Mouse (Mus musculus): ENCODE data around the gene Lrrfip2.

GRCm38 (mm10) chr9:111243384-111243783 lies 126.0 kb downstream of the Lrrfip2 start:
- TF ChIP-seq POLR2A (IDR thresholded peaks at IDR 0.05; ENCODE audit: low read depth, low read length): no peak
- no peak for TF ChIP-seq CTCF (IDR thresholded peaks at IDR 0.05; ENCODE audit: extremely low read depth, insufficient read depth, insufficient read length, insufficient replicate concordance)

All from spleen, adult 2 months (tissue).